Mouse (Mus musculus): ENCODE results near the gene Slc13a2.
A peak's percentile ranks its signal among the peaks of the same experiment; 100 is the strongest.

The Slc13a2 gene

DNA sequence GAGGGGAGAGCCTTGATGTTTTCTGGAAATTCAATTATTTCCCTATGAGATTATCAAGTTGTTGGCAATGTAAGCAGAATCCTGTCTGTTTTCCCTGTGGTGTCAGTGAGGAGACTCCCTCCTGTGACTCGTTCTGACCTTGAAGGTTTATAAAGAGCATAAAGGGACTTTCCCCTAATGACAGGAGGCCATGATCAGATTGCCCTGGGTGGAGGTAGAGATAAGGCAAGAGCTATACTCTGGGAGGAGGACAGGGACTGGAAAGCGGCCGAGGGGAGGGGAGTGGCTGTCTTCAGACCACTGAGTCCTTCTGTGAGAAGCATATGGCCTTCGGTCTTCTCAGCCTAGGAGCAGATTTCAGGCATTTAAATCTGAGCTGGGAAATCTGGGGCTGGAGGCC is 12.0 kb upstream of the Slc13a2 start:
- DNase-seq: no peak

DNA sequence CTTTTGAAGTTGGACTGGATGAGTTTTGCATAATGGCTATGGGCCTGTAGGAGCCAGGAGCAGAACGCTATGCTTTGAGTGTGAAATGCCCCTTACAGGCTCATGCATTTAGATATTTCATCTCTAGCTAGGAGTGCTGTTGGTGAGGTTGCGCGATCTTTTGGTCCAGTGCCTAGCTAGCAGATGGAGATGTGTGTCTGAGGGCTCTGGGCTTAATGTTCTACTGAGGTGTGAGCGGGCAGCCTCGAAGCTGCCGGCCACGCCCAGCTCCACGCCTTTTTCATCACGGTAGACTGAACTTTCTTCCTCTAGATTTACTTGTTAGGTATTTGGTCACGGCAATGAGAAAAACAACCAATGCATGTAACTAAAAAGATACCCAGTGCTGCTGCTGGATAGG is 9.2 kb upstream of the Slc13a2 start:
- no peak for DNase-seq

DNA sequence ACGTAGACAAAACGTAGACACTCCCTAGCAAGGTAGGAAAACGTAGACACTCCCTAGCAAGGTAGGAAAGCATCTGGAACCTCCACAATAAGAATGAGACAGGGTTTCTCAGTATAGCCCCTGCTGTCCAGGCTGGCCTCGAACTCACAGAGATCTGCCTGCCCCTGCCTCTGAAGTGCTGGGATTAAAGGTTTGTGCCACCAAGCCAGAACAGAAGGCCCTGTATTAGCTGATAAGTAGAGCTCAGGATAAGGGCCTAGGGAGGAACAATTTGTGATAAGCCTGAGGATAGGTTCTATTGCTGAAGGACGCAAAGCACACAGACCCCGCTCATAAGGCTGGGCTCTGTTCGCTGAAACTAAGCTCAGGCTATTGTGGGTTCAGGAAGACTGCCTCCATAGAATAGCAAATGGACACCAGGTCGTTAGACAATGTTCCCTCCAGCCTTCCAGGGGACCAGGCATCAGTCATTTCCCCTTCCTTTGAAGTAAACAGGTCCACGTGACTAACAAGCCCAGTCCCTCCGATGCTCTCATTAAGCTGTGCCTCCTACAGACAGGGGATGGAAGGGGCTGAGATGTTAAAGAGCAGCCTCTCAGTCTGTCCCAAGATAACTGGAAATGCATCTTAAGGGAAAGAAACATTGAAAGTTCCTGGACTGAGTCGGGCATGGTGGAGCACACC is 8.3 kb upstream of the Slc13a2 start:
- no peak for DNase-seq

GRCm38 (mm10) chr11:78428309-78428708 is 6.3 kb upstream of the Slc13a2 start:
- DNase-seq: no peak

- no peak for DNase-seq
These were observed 5.6 kb upstream of the Slc13a2 start for GRCm38 (mm10) chr11:78427655-78428054.

GRCm38 (mm10) chr11:78425572-78425971 is 3.6 kb upstream of the Slc13a2 start:
- no peak for DNase-seq

GRCm38 (mm10) chr11:78424352-78424751 is 2.3 kb upstream of the Slc13a2 start:
- DNase-seq: no peak

DNA sequence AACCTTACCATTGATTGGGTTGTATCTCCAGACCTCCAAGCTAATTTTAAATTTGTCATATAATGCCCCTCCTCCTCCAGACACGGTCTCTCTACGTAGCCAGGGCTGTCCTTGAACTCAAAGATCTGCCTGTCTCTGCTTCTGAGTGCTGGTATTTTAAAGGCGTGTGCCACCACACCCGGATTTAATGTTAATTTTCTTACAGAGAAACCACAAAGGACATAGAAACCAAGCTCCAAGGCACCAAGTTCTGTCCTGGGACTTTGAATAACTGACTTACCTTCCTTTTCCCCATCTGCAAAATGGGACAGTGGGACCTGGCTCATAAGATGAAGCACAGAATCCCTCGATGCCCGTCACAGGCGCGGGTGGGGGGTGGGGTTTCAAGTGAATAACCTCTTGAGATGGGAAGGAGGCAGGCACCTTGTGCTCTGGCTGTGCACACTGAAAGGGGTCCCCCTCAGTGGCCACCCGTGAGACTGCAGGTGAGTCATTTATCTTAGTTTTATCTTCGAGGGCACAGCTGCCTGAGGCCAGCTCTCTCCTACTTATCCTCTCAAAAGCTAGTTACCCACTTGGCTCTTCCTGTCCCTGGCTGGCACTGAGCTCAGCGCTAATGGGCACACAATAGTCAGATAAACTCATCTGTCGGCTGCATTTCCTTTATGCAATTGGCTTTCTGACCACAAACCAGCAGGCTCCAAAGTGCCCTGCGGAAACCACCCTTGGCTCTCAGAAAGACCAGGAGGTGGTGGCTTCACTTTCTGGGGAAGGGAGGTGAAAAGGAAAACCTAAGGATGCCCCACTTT is 612 bp downstream of the Slc13a2 start:
- DNase-seq: no peak

DNA sequence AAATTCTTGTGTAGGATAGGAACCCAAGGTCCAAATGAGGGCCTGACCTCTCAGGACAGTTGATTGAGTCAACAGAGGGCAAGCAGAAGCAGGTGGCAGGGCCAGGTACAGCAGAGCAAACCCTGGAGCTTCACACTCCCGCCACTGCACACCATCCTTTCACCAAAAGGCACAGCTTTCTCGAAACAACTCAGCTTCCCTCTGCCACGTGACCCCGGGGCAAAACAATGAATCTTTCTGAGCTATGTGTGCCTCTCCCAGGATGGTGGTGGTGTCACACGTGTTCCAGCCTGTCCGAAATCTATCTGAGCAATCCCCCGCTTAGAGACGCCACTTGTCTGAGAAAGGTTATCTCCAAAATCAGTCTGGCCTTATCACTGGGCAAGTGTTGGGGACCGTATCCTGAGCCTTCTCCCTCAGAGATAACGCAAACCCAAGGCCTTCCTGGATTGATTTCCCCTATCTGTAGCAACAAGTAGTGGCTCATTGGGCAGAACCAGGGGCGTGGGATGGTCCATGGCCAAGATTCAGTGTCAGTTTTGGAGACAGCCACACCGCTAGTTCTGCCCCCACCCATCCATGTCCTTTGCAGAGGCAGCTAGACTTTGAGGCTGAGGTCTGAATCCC is 1.6 kb downstream of the Slc13a2 start:
- DNase-seq: no peak

- DNase-seq: no peak
These were observed 5.2 kb downstream of the Slc13a2 start for GRCm38 (mm10) chr11:78416854-78417253.

GRCm38 (mm10) chr11:78412861-78413260 is 9.2 kb downstream of the Slc13a2 start:
- no peak for DNase-seq

DNA sequence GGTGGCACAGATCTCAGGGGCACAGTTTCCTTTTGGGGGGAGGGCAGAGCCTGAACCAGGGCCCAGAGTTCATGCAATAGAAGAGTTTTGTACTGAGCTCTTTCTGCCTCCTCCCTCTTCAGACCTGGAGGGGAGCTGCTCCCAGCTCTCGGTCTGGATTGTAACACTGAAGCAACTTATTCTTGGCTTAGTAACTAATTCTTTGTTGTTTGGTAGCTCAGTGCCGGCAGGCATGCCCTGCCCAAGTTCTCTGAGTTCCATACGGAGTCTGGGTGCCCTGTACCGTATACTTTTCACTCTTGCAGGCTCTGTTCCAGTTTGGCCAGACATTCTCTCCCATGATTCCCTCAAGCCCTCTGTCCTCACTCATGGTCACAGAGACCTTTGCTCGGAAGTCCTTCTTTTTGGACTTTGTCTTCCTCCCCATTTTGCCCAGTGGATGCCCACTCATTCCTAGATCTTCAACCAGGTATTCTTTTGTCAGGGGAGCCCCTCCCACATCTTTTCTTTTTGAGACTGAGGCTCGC is 9.6 kb downstream of the Slc13a2 start:
- no peak for DNase-seq

DNA sequence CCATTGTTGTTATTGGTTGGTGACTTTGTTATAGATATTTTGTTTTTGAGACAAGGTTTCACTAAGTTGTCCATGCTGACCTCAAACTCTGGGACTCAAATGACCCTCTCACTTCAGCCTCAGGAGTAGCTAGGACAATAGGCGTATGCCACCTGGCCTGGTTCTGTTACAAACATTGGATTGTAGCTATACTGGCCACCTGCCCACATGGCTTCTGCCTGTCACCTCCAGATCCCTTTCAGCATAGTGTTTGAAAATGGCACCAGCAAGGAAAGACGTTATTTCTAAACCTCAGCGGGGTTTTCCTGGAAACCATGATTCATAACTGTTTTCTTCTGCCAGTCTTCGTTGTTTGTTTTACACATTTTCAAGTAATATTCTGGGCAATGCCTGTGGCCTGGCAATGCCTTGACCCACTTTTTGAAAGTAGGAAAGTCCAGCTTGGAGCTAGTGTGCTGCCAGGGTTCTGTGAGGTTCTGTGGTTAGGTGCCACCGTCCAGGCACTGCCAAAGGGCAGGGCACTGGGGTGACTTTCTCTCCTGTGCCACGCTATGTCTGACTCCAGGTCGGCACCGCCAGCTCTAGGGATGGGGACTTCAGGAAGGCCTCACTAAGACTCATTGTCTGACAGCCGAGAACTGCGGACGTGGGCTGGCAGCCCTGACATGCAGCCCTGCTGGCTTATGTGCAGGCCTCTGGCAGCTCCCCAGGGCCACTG is 10.3 kb downstream of the Slc13a2 start:
- no peak for DNase-seq

DNA sequence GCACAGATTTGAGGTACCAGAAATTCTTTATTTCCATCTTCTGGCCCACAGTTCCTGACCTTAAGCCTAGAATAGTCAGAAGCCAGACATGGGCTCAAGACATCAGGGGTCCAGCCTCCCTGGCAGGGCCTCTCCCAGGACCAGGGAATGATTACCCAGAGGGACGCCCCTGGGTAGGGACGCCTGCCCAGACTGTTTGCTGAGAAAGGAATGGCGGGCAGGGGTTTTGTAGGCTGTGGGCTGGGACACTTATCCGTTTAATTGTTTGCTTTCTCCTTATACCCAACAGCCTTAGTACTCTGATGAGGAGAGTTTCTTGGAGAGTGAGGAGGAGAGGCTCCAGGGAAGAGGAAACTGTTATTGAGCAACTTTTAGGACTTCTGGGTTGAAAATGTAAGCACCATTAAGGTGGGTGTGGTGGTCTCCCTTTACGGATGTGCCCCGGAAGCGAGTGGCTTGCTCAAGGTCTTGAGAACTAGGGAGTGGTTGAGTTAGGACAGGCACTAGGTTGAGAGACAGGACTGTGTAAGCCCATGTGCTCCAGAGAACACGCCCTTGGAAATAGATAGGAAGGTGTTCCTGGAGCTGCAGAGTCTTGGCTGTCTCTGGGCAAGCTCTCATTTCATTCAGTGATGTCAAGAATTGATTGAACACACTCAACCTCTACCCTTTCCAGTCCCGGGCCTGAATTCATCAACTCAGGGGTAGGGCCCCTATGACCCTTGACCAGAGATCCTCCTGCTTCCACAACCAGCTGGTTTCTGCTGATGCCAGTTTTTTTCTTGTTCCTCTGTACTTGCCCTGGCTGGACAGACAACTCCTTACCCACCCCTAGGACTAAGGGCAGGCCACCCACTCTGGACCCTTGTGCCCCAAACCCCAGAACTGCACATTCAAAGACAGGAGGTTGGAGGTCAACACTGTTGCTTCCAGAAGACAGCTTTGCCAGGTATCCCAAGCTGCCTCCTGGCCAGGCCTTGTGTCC is 13.5 kb downstream of the Slc13a2 start:
- DNase-seq: no peak

DNA sequence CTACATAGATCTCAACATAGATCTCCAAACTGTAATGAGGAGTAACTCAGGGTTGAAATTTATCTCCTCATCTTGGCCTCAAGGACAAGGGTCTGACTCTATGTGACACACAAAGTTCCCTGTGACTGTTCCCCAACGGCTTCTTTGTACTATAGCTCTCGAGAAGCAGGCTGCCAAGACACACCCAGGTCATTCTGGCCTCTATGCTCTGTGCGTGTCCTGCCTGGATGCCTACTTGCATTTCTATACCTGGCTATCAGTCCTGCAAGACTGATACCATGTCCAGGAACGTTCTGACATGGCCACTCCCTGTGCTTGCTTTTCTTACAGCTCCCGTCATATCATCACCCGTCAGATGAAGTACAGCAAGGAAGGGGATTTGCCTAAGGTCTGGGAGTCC is 20.0 kb downstream of the Slc13a2 start:
- DNase-seq: no peak

DNA sequence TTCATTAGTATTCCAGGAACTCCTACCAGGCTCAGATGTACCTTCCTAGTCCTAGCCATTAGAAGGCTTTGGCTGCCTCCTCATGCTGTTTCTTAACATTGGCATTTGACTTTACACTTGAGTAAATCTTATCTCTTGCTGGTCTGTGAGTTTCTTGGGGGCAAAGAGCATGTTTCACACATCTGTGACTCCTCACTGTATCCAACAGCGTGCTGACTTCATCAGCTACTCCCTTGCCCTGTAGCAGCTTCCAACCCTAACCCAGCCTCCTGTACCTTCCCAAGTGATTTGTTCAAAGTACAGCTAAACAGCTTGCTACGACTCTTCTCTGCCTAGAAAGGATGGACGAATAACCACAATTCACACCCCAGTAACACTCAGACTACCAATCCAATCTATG is 20.5 kb downstream of the Slc13a2 start:
- no peak for DNase-seq

DNA sequence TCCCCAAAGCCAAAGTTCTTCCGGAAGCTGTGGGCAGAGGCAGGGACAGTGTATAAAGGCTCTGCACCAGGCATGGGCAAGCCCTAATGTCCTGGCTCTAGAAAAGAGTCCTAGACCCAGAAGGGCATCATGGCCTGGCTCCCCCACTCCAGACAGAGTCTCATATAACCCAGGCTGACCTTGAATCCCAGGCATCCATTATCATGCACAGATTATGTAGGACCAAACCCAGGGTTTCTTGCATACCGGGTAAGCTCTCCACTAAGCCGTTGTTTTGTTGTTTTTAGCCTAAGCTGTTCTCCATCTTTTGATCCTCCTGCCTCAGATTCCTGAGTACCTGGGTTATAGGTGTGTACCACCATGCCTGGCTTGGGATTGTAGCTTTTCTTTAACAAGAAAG is 21.1 kb downstream of the Slc13a2 start:
- DNase-seq: no peak

- peak; percentile 22 to 61 for DNase-seq
These were observed 22.3 kb downstream of the Slc13a2 start for GRCm38 (mm10) chr11:78399680-78400079.

DNA sequence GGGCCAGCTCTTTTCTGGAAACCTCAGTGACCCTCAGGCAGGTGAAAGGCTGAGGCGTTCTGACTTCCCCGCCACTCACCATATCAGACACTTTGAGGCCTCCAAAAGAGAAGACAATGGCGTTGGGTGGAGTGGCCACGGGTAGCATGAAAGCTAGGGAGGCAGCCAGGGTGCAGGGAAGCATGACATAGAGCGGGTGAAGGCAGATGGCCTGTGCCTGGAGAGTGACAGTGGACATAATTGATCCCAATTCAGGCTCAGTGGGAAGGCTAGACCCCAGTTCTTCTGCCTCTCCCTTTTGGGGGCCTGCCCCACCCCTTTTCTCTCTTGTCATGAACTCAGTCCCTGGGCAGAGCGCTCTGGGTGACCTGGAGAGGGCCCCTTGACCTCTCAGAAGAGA is 23.8 kb downstream of the Slc13a2 start:
- DNase-seq: no peak

GRCm38 (mm10) chr11:78397397-78397796 is 24.6 kb downstream of the Slc13a2 start:
- peak; percentile 52 to 68 for DNase-seq

GRCm38 (mm10) chr11:78396950-78397349 is 25.1 kb downstream of the Slc13a2 start:
- no peak for DNase-seq

DNA sequence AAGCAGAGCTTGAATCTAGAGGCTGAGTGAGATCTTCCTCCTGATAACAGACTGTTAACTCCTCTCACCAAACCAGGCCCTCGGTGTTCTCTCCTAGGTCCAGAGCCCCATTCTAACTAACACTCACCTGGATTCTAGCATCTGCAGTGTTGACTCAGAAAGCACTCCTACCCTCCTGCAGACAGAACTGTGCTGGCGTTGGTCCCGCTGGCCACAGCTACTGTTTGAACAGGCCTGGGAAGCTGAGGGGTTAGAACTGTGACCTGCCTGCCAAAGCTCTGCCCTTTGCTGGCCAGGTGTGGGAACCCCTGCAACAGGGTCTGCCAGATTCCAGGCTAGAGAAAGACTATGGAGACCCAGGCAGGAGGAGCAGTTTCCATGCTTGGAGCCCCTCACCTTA is 29.3 kb downstream of the Slc13a2 start:
- DNase-seq: no peak
